Mouse (Mus musculus): Measurements from ENCODE around the gene Sp1. TPM values are rescaled to one million over a fixed set of nuclear protein-coding genes. Genes with fewer than 3 reads are reported as not detected.

The Sp1 gene
- polyA plus RNA-seq, 1 experiment from 2014 or later = 4.3 TPM

GRCm38 (mm10) chr15:102420986-102421385 lies 15.0 kb downstream of the Sp1 start:
- ATAC-seq (ENCODE audit: low read depth) = no peak
- WGBS = 72% methylated on average over 1 of the region's 1 CpGs
- H3K4me2 ChIP-seq = no peak overlapping the region

GRCm38 (mm10) chr15:102421437-102421836 lies 15.5 kb downstream of the Sp1 start:
- H3K9me3 ChIP-seq = no peaks in the 10 kb centered on the region
- 0 out of 2 replicates have a peak, but pooled peaks cover 3% of the 10 kb centered on the region for H3K4me1 ChIP-seq (replicated peaks)
- H3K27ac ChIP-seq (replicated peaks) = no peak overlapping the region
- no peaks in the 10 kb centered on the region for H3K27me3 ChIP-seq
- H3K9ac ChIP-seq = no peak overlapping the region
- H3K36me3 ChIP-seq = peaks cover 40% of the 10 kb centered on the region
- ATAC-seq (ENCODE audit: low read depth) = no peak
- 61% methylated on average over 3 of the region's 3 CpGs for WGBS
- H3K4me2 ChIP-seq = no peak overlapping the region
- H3K4me3 ChIP-seq = no peak overlapping the region

More at GRCm38 (mm10) chr15:102420986-102421385, 15.0 kb downstream of the Sp1 start:
- no peak overlapping the region for H3K27ac ChIP-seq (replicated peaks)
- 0 out of 2 replicates have a peak, but pooled peaks cover 3% of the 10 kb centered on the region for H3K4me1 ChIP-seq (replicated peaks)
- no peak overlapping the region for H3K9ac ChIP-seq
- H3K27me3 ChIP-seq = no peaks in the 10 kb centered on the region
- peaks cover 36% of the 10 kb centered on the region for H3K36me3 ChIP-seq
- H3K9me3 ChIP-seq = no peaks in the 10 kb centered on the region
- no peak overlapping the region for H3K4me3 ChIP-seq

- Histone ChIP-seq H3K9me3 (no peaks in the 10 kb centered on the region), H3K4me1 (replicated peaks) (no peaks in the 10 kb centered on the region), H3K4me2 (no peak overlapping the region), H3K27ac (replicated peaks) (no peak overlapping the region), H3K27me3 (no peaks in the 10 kb centered on the region), H3K36me3 (peaks cover 53% of the 10 kb centered on the region), H3K4me3 (no peak overlapping the region), H3K9ac (no peak overlapping the region)
- 92% methylated on average over 2 of the region's 2 CpGs for WGBS
- no peak for ATAC-seq (ENCODE audit: low read depth)
Measured at GRCm38 (mm10) chr15:102423602-102424240, 17.8 kb downstream of the Sp1 start.

- Histone ChIP-seq H3K4me3 (no peak overlapping the region), H3K27ac (replicated peaks) (no peak overlapping the region), H3K4me2 (no peak overlapping the region), H3K27me3 (no peaks in the 10 kb centered on the region), H3K9ac (no peak overlapping the region), H3K36me3 (peaks cover 56% of the 10 kb centered on the region), H3K9me3 (no peaks in the 10 kb centered on the region), H3K4me1 (replicated peaks) (no peaks in the 10 kb centered on the region)
- 90% methylated on average over 2 of the region's 2 CpGs for WGBS
- no peak for ATAC-seq (ENCODE audit: low read depth)
Measured at GRCm38 (mm10) chr15:102424657-102425056, 18.7 kb downstream of the Sp1 start.

- H3K4me1 ChIP-seq (replicated peaks) = no peaks in the 10 kb centered on the region
- peaks cover 79% of the 10 kb centered on the region for H3K36me3 ChIP-seq
- no peak overlapping the region for H3K9ac ChIP-seq
- no peak overlapping the region for H3K4me3 ChIP-seq
- H3K9me3 ChIP-seq = no peaks in the 10 kb centered on the region
- 97% methylated on average over 1 of the region's 1 CpGs for WGBS
- H3K27ac ChIP-seq (replicated peaks) = no peak overlapping the region
- H3K27me3 ChIP-seq = no peaks in the 10 kb centered on the region
- no peak for ATAC-seq (ENCODE audit: low read depth)
- H3K4me2 ChIP-seq = no peak overlapping the region
Measured at GRCm38 (mm10) chr15:102426963-102427362, 21.0 kb downstream of the Sp1 start.

GRCm38 (mm10) chr15:102432046-102432445 lies 26.1 kb downstream of the Sp1 start:
- Histone ChIP-seq H3K4me3 (no peak overlapping the region), H3K4me1 (replicated peaks) (no peaks in the 10 kb centered on the region), H3K27ac (replicated peaks) (no peak overlapping the region), H3K4me2 (no peak overlapping the region), H3K27me3 (no peaks in the 10 kb centered on the region), H3K9ac (no peak overlapping the region), H3K36me3 (peaks cover 90% of the 10 kb centered on the region), H3K9me3 (no peaks in the 10 kb centered on the region)
- ATAC-seq (ENCODE audit: low read depth) = no peak
- 94% methylated on average over 1 of the region's 1 CpGs for WGBS

GRCm38 (mm10) chr15:102433173-102433572 lies 27.2 kb downstream of the Sp1 start:
- Histone ChIP-seq H3K9me3 (no peaks in the 10 kb centered on the region), H3K27me3 (no peaks in the 10 kb centered on the region), H3K4me1 (replicated peaks) (no peaks in the 10 kb centered on the region), H3K9ac (no peak overlapping the region), H3K27ac (replicated peaks) (no peak overlapping the region), H3K36me3 (peaks cover 82% of the 10 kb centered on the region), H3K4me2 (no peak overlapping the region), H3K4me3 (no peak overlapping the region)
- no peak for ATAC-seq (ENCODE audit: low read depth)
- WGBS = 93% methylated on average over 4 of the region's 4 CpGs

GRCm38 (mm10) chr15:102442490-102442889 lies 36.5 kb downstream of the Sp1 start:
- WGBS = 48% methylated on average over 2 of the region's 2 CpGs
- no peak overlapping the region for H3K27ac ChIP-seq (replicated peaks)
- no peaks in the 10 kb centered on the region for H3K27me3 ChIP-seq
- no peaks in the 10 kb centered on the region for H3K4me1 ChIP-seq (replicated peaks)
- H3K4me2 ChIP-seq = no peak overlapping the region
- peaks cover 6% of the 10 kb centered on the region for H3K36me3 ChIP-seq
- no peak overlapping the region for H3K9ac ChIP-seq
- ATAC-seq (ENCODE audit: low read depth) = no peak
- H3K9me3 ChIP-seq = no peaks in the 10 kb centered on the region
- no peak overlapping the region for H3K4me3 ChIP-seq

GRCm38 (mm10) chr15:102445146-102445545 lies 39.2 kb downstream of the Sp1 start, which contains the start of gene Amhr2:
Gene Amhr2, plus strand, starts transcription at chr15:102445367.
- Histone ChIP-seq H3K4me3 (no peak within 1 kb of the TSS), H3K9me3 (no peaks in the 10 kb centered on the region), H3K9ac (no peak within 1 kb of the TSS), H3K4me2 (no peak within 1 kb of the TSS), H3K27ac (replicated peaks) (no peak within 1 kb of the TSS), H3K27me3 (no peaks in the 10 kb centered on the region), H3K36me3 (no peaks in the 10 kb centered on the region), H3K4me1 (replicated peaks) (no peaks in the 10 kb centered on the region)
- 72% methylated on average over 8 of the region's 8 CpGs for WGBS
- ATAC-seq (ENCODE audit: low read depth) = no peak

- Histone ChIP-seq H3K4me2 (no peak overlapping the region), H3K4me3 (no peak overlapping the region), H3K9ac (no peak overlapping the region), H3K27ac (replicated peaks) (no peak overlapping the region), H3K36me3 (no peaks in the 10 kb centered on the region), H3K4me1 (replicated peaks) (no peaks in the 10 kb centered on the region), H3K27me3 (no peaks in the 10 kb centered on the region), H3K9me3 (no peaks in the 10 kb centered on the region)
- 71% methylated on average over 5 of the region's 6 CpGs for WGBS
- ATAC-seq (ENCODE audit: low read depth) = no peak
Measured at GRCm38 (mm10) chr15:102446448-102446847, 40.5 kb downstream of the Sp1 start.

GRCm38 (mm10) chr15:102449366-102449765 lies 43.4 kb downstream of the Sp1 start:
- H3K27me3 ChIP-seq = no peaks in the 10 kb centered on the region
- H3K4me1 ChIP-seq (replicated peaks) = no peaks in the 10 kb centered on the region
- H3K9ac ChIP-seq = no peak overlapping the region
- H3K4me2 ChIP-seq = no peak overlapping the region
- WGBS = 73% methylated on average over 8 of the region's 8 CpGs
- H3K36me3 ChIP-seq = no peaks in the 10 kb centered on the region
- no peaks in the 10 kb centered on the region for H3K9me3 ChIP-seq
- H3K4me3 ChIP-seq = no peak overlapping the region
- no peak for ATAC-seq (ENCODE audit: low read depth)
- no peak overlapping the region for H3K27ac ChIP-seq (replicated peaks)

GRCm38 (mm10) chr15:102450928-102451327 lies 45.0 kb downstream of the Sp1 start:
- H3K36me3 ChIP-seq = no peaks in the 10 kb centered on the region
- H3K9me3 ChIP-seq = no peaks in the 10 kb centered on the region
- no peaks in the 10 kb centered on the region for H3K27me3 ChIP-seq
- H3K4me1 ChIP-seq (replicated peaks) = no peaks in the 10 kb centered on the region
- no peak overlapping the region for H3K4me2 ChIP-seq
- H3K9ac ChIP-seq = no peak overlapping the region
- H3K4me3 ChIP-seq = no peak overlapping the region
- 39% methylated on average over 7 of the region's 7 CpGs for WGBS
- ATAC-seq (ENCODE audit: low read depth) = no peak
- no peak overlapping the region for H3K27ac ChIP-seq (replicated peaks)

All from neural tube, embryonic 13.5 days (tissue).